Comparison of ENCODE assay signal across 19 mouse cellular contexts in the genomic region with DNA sequence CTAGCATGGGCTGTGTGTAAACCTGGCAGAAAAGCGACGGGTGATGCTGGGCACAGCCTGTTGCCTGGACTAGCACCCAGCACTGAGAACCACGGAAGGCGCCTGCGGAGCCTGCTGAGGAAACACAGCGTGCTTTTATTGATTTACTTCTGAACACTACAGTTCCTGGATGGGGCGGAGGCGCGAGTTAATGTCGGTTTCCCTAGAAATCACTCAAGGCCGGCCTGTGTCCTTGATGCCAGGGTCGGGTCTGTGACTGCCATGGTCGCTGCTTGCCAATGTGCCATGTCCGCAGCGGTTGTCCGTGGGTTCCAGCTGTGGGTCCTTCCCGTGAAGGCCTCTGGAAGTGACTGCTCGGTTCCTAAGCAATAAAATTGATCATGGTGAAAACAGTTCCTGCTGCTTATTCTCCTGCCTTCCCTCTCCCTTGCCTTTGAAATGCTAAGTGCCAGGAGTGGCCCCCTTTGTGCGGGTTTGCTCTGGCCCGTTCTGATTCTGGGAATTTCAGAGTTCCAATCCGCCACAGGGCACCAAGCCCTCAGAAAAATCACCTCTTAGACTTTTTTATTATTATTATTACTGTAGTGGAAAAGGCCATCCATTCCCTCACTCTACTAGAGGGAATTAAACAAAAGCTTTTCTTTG. TPM values are rescaled to one million over a fixed set of nuclear protein-coding genes. Genes with fewer than 3 reads are reported as not detected.
A peak's percentile ranks its signal among the peaks of the same experiment; 100 is the strongest.
DNase-seq lines count a peak whose midpoint lies in the region; ATAC-seq lines count a peak whose summit lies in the region.
"Had no signal": no experiment of that assay in that cellular context is flagged by ENCODE, and none has a peak within 500 bp of the region (broad histone marks: within the 10 kb centered on the region; RNA-seq: fewer than 3 reads in every experiment).

No protein-coding gene starts in this region.

- no peak for ATAC-seq in midbrain, embryonic 12.5 days (ENCODE audit: low FRiP score, low read depth)
- ATAC-seq in midbrain, embryonic 14.5 days (ENCODE audit: low FRiP score, low TSS enrichment): no peak
- no peak for ATAC-seq in hindbrain, embryonic 14.5 days (ENCODE audit: low FRiP score)
- no peak for ATAC-seq in megakaryocyte, adult 5-6 weeks (ENCODE audit: poor library complexity, severe bottlenecking)
- ATAC-seq: CD4-positive, CD25-positive, alpha-beta regulatory T cell, adult 4 months; forebrain, embryonic 14.5 days had no signal

- WGBS in midbrain, embryonic 12.5 days: 54% methylated on average over 21 of the region's 21 CpGs
- 58% methylated on average over 21 of the region's 21 CpGs for WGBS in midbrain, embryonic 14.5 days
- WGBS in hindbrain, embryonic 14.5 days: 51% methylated on average over 21 of the region's 21 CpGs

- H3K4me1 ChIP-seq in midbrain, embryonic 12.5 days: peaks cover 22% of the 10 kb centered on the region
- 0 out of 2 replicates have a peak, but pooled peaks cover 8% of the 10 kb centered on the region for H3K4me1 ChIP-seq in midbrain, embryonic 14.5 days (ENCODE audit: control insufficient read depth, insufficient read depth, low read length)
- peaks cover under 1% of the 10 kb centered on the region; the same call in 1 of the 2 replicates for H3K4me1 ChIP-seq in hindbrain, embryonic 14.5 days (replicated peaks; ENCODE audit: control insufficient read depth, insufficient read depth, low read length)

- DNase-seq in adrenal gland, adult 2 months: peak; percentile 38
- DNase-seq in adrenal gland, adult 18-20 months (ENCODE audit: low spot score in 2 of 2): no peak
- no peak for DNase-seq in midbrain, embryonic 14.5 days
- peak; percentile 36 for DNase-seq in adrenal gland, postnatal 10 days
- no peak for DNase-seq in hindbrain, embryonic 14.5 days (ENCODE audit: low spot score)
- no peak for DNase-seq in retina, embryonic 14.5 days (ENCODE audit: low spot score)
- DNase-seq: cerebellum, adult 8-10 months; gastrocnemius, postnatal 25 days; kidney, adult 11 months; kidney, postnatal 25 days had no signal

- H3K36me3 ChIP-seq in midbrain, embryonic 12.5 days: 0 out of 2 replicates have a peak, but pooled peaks cover 4% of the 10 kb centered on the region
- H3K36me3 ChIP-seq in midbrain, embryonic 14.5 days (ENCODE audit: control insufficient read depth, insufficient read depth, low read length): no peaks in the 10 kb centered on the region
- H3K36me3 ChIP-seq in hindbrain, embryonic 14.5 days (replicated peaks; ENCODE audit: control insufficient read depth, insufficient read depth): no peaks in the 10 kb centered on the region
- H3K36me3 ChIP-seq: liver, embryonic 15.5 days had no signal

- H3K4me3 ChIP-seq in midbrain, embryonic 12.5 days: peak overlapping the region; percentile 47
- no peak overlapping the region for H3K4me3 ChIP-seq in midbrain, embryonic 14.5 days (replicated peaks; ENCODE audit: low read depth, low read length)
- H3K4me3 ChIP-seq in hindbrain, embryonic 14.5 days (replicated peaks; ENCODE audit: low read length): peak overlapping the region; percentile 6; the same call in 1 of the 2 replicates
- H3K4me3 ChIP-seq: limb, embryonic 15.5 days; liver, embryonic 15.5 days had no signal

- H3K27ac ChIP-seq in midbrain, embryonic 12.5 days (replicated peaks): no peak overlapping the region
- no peak overlapping the region for H3K27ac ChIP-seq in midbrain, embryonic 14.5 days (replicated peaks; ENCODE audit: low read depth, low read length)
- H3K27ac ChIP-seq in hindbrain, embryonic 14.5 days: no peak overlapping the region
- H3K27ac ChIP-seq: limb, embryonic 15.5 days; liver, embryonic 15.5 days; macrophage had no signal

- H3K27me3 ChIP-seq in midbrain, embryonic 12.5 days: peaks cover 99% of the 10 kb centered on the region
- peaks cover 85% of the 10 kb centered on the region for H3K27me3 ChIP-seq in midbrain, embryonic 14.5 days (ENCODE audit: control insufficient read depth, insufficient read depth, low read length)
- peaks cover 95% of the 10 kb centered on the region for H3K27me3 ChIP-seq in hindbrain, embryonic 14.5 days (ENCODE audit: control insufficient read depth, insufficient read depth, low read length)

- 0 out of 2 replicates have a peak overlapping the region, but pooled peaks have one; percentile 44 for H3K9ac ChIP-seq in midbrain, embryonic 12.5 days (replicated peaks)
- H3K9ac ChIP-seq in midbrain, embryonic 14.5 days (replicated peaks; ENCODE audit: low read length): no peak overlapping the region
- no peak overlapping the region for H3K9ac ChIP-seq in hindbrain, embryonic 14.5 days
- H3K9ac ChIP-seq: limb, embryonic 15.5 days; liver, embryonic 15.5 days had no signal

- no peaks in the 10 kb centered on the region for H3K9me3 ChIP-seq in midbrain, embryonic 12.5 days
- no peaks in the 10 kb centered on the region for H3K9me3 ChIP-seq in midbrain, embryonic 14.5 days (ENCODE audit: control insufficient read depth, low read length)
- H3K9me3 ChIP-seq in hindbrain, embryonic 14.5 days (ENCODE audit: control insufficient read depth, low read length): no peaks in the 10 kb centered on the region
- H3K9me3 ChIP-seq: limb, embryonic 15.5 days; liver, embryonic 15.5 days had no signal

- H3K4me2 ChIP-seq in midbrain, embryonic 12.5 days (replicated peaks): peak overlapping the region; percentile 61
- H3K4me2 ChIP-seq in midbrain, embryonic 14.5 days (ENCODE audit: low read length): no peak overlapping the region
- H3K4me2 ChIP-seq in hindbrain, embryonic 14.5 days (replicated peaks): peak overlapping the region; percentile 6; the same call in 1 of the 2 replicates
- H3K4me2 ChIP-seq: limb, embryonic 15.5 days; liver, embryonic 15.5 days had no signal

RNA-seq across cellular contexts. Expression of gene Nkx6-2, which starts 3.2 kb away (rescaled TPM):
- not detected for total RNA-seq in adrenal gland, adult 2 months (2021)
- polyA plus RNA-seq in adrenal gland, adult 2 months (2012; rRNA removed): 0.24 and 0.56 TPM in 2 replicates
- total RNA-seq in adrenal gland, adult 18-20 months (2021): under 1 TPM; 0.16 to 0.17 TPM
- polyA plus RNA-seq in midbrain, embryonic 12.5 days (2016; fragmentation: Nextera tagmentation; extraction: Ambion mirVana): 17.4 and 27.4 TPM in 2 replicates
- polyA plus RNA-seq in midbrain, embryonic 14.5 days (2014; fragmentation: Nextera tagmentation; extraction: Ambion mirVana): 8.0 and 9.0 TPM in 2 replicates
- total RNA-seq in adrenal gland, postnatal 10 days (2021): not detected
- 13.7 and 15.1 TPM in 2 replicates for polyA plus RNA-seq in hindbrain, embryonic 14.5 days (2014; fragmentation: Nextera tagmentation; extraction: Ambion mirVana)
- not detected in 2 replicates for total RNA-seq in megakaryocyte, adult 5-6 weeks (2015)
- not detected in 2 replicates for total RNA-seq in megakaryocyte, adult 5-6 weeks (2017)
- total RNA-seq: common myeloid progenitor, adult 5-6 weeks; gastrocnemius, postnatal 25 days; monocyte, adult 5-6 weeks had no signal
- polyA plus RNA-seq: CD4-positive, CD25-positive, alpha-beta regulatory T cell, adult 4 months; liver, embryonic 15.5 days; macrophage had no signal

Comparison
In these comparisons a context has a peak if more than half of its experiments do, and no peak if none do; other contexts are left out.
1. DNase-seq: peak in adrenal gland, adult 2 months (single experiment) and adrenal gland, postnatal 10 days (single experiment); none in adrenal gland, adult 18-20 months (0 of 2), midbrain, embryonic 14.5 days (single experiment), hindbrain, embryonic 14.5 days (single experiment) and retina, embryonic 14.5 days (single experiment).